In genomic region chr8:71594324-71594722, GRCm38 (mm10) we compare ENCODE assay signal across 1 mouse cellular context.
TF ChIP-seq lines count a peak whose summit lies in the region.

No protein-coding gene starts in this region.

TF ChIP-seq in MEL, 35 proteins besides CTCF, POLR2A, EP300 and RAD21:
- TF ChIP-seq ZNF384 (IDR thresholded peaks at IDR 0.05; ENCODE audit: low read depth, low read length): peak; percentile 57; the same call in 1 of the 2 replicates
- no peak for TF ChIP-seq ELF1 (IDR thresholded peaks at IDR 0.05; ENCODE audit: low read depth, low read length)
- no peak for TF ChIP-seq MAX (IDR thresholded peaks at IDR 0.05; ENCODE audit: low read length)
- no peak for TF ChIP-seq USF1 (IDR thresholded peaks at IDR 0.05; ENCODE audit: low read depth, low read length)
- TF ChIP-seq MAFK (IDR thresholded peaks at IDR 0.05; ENCODE audit: borderline replicate concordance, low read depth, low read length): 0 out of 2 replicates have a peak, but pooled peaks have one; percentile 43
- no peak for TF ChIP-seq SIN3A (IDR thresholded peaks at IDR 0.05; ENCODE audit: low read length)
- no peak for TF ChIP-seq JUND (IDR thresholded peaks at IDR 0.05; ENCODE audit: low read depth, low read length)
